Mouse (Mus musculus) C2C12 (cell line): Measurements from ENCODE around the gene Stat5a.

Source experiments
- CTCF ChIP-seq: IDR thresholded peaks from one replicate; pipeline ENCODE4 v1.5.1; 2011; ENCODE audit not compliant: control insufficient read depth, insufficient read depth, insufficient read length
- FOSL1 ChIP-seq: IDR thresholded peaks from one replicate; pipeline ENCODE4 v1.8.0; 2011; ENCODE audit warnings: mild to moderate bottlenecking, low read length; ENCODE audit not compliant: poor library complexity, insufficient read depth, severe bottlenecking
- MAX ChIP-seq: IDR thresholded peaks from one replicate; pipeline ENCODE4 v1.6.1; 2011; ENCODE audit warnings: mild to moderate bottlenecking, control low read depth
- MYOD1 ChIP-seq: IDR thresholded peaks from one replicate; pipeline ENCODE4 v1.6.1; 2011; ENCODE audit warnings: low read depth; ENCODE audit not compliant: control insufficient read depth, insufficient read length
- MYOG ChIP-seq: IDR thresholded peaks from one replicate; pipeline ENCODE4 v1.6.1; 2011; ENCODE audit not compliant: control insufficient read depth, insufficient read length; ENCODE audit errors: extremely low read depth

- TF ChIP-seq CTCF: no peak
- no peak for TF ChIP-seq MYOG
- TF ChIP-seq MAX: no peak
- no peak for TF ChIP-seq FOSL1
- TF ChIP-seq MYOD1: no peak
These were observed 2.7 kb downstream of the Stat5a start for GRCm38 (mm10) chr11:100861836-100862235.
